Mouse (Mus musculus): ENCODE data around the gene Nek1. TPM values are rescaled to one million over a fixed set of nuclear protein-coding genes. Genes with fewer than 3 reads are reported as not detected.
"Not testable (repeated sequence)": the region's sequence is repeated elsewhere in the genome, so short reads cannot be mapped to it uniquely, and the experiment has no call there.

Nek1 gene
- polyA plus RNA-seq, 1 experiment from 2014 or later, result 26.0 TPM

- Histone ChIP-seq H3K4me1 (replicated peaks) (no peaks in the 10 kb centered on the region), H3K9ac (no peak overlapping the region), H3K4me3 (no peak overlapping the region), H3K27ac (replicated peaks) (no peak overlapping the region), H3K9me3 (no peaks in the 10 kb centered on the region), H3K36me3 (no peaks in the 10 kb centered on the region), H3K4me2 (no peak overlapping the region), H3K27me3 (no peaks in the 10 kb centered on the region)
- WGBS, result 61% methylated on average over 3 of the region's 3 CpGs
- no peak for ATAC-seq (ENCODE audit: low FRiP score, low read depth)
Measured at GRCm38 (mm10) chr8:60965741-60966140, 27.3 kb upstream of the Nek1 start.

GRCm38 (mm10) chr8:60969091-60969490 is 23.9 kb upstream of the Nek1 start:
- no peak for ATAC-seq (ENCODE audit: low FRiP score, low read depth)
- no peaks in the 10 kb centered on the region for H3K36me3 ChIP-seq

GRCm38 (mm10) chr8:60971808-60972207 is 21.2 kb upstream of the Nek1 start:
- Histone ChIP-seq H3K4me1 (replicated peaks) (0 out of 2 replicates have a peak, but pooled peaks cover 3% of the 10 kb centered on the region), H3K27ac (replicated peaks) (no peak overlapping the region), H3K4me2 (no peak overlapping the region), H3K9ac (no peak overlapping the region), H3K9me3 (no peaks in the 10 kb centered on the region), H3K36me3 (no peaks in the 10 kb centered on the region), H3K27me3 (no peaks in the 10 kb centered on the region), H3K4me3 (no peak overlapping the region)
- ATAC-seq (ENCODE audit: low FRiP score, low read depth), result no peak
- WGBS, result 70% methylated on average over 4 of the region's 4 CpGs

More at GRCm38 (mm10) chr8:60969091-60969490, 23.9 kb upstream of the Nek1 start:
- Histone ChIP-seq H3K4me3 (no peak overlapping the region), H3K9me3 (no peaks in the 10 kb centered on the region), H3K9ac (no peak overlapping the region), H3K4me1 (replicated peaks) (0 out of 2 replicates have a peak, but pooled peaks cover 3% of the 10 kb centered on the region), H3K4me2 (no peak overlapping the region), H3K27ac (replicated peaks) (no peak overlapping the region), H3K27me3 (no peaks in the 10 kb centered on the region)
- WGBS, result 55% methylated on average over 2 of the region's 2 CpGs

GRCm38 (mm10) chr8:60973448-60973847 is 19.5 kb upstream of the Nek1 start:
- no peak overlapping the region for H3K27ac ChIP-seq (replicated peaks)
- ATAC-seq (ENCODE audit: low FRiP score, low read depth), result no peak
- 0 out of 2 replicates have a peak, but pooled peaks cover 3% of the 10 kb centered on the region for H3K4me1 ChIP-seq (replicated peaks)
- no peaks in the 10 kb centered on the region for H3K36me3 ChIP-seq
- no peaks in the 10 kb centered on the region for H3K27me3 ChIP-seq
- H3K4me2 ChIP-seq, result no peak overlapping the region
- H3K9ac ChIP-seq, result no peak overlapping the region
- no peaks in the 10 kb centered on the region for H3K9me3 ChIP-seq
- no peak overlapping the region for H3K4me3 ChIP-seq
- 84% methylated on average over 2 of the region's 2 CpGs for WGBS

GRCm38 (mm10) chr8:60974837-60975236 is 18.2 kb upstream of the Nek1 start:
- Histone ChIP-seq H3K4me1 (replicated peaks) (0 out of 2 replicates have a peak, but pooled peaks cover 3% of the 10 kb centered on the region), H3K27ac (replicated peaks) (no peak overlapping the region), H3K4me3 (no peak overlapping the region), H3K9ac (no peak overlapping the region), H3K27me3 (no peaks in the 10 kb centered on the region), H3K9me3 (no peaks in the 10 kb centered on the region), H3K36me3 (no peaks in the 10 kb centered on the region), H3K4me2 (no peak overlapping the region)
- no peak for ATAC-seq (ENCODE audit: low FRiP score, low read depth)
- WGBS, result 91% methylated on average over 2 of the region's 2 CpGs

- Histone ChIP-seq H3K27me3 (no peaks in the 10 kb centered on the region), H3K36me3 (no peaks in the 10 kb centered on the region), H3K4me2 (no peak overlapping the region), H3K27ac (replicated peaks) (no peak overlapping the region), H3K9me3 (no peaks in the 10 kb centered on the region), H3K4me1 (replicated peaks) (peaks cover 16% of the 10 kb centered on the region), H3K4me3 (no peak overlapping the region), H3K9ac (no peak overlapping the region)
- ATAC-seq (ENCODE audit: low FRiP score, low read depth), result no peak
- 83% methylated on average over 9 of the region's 9 CpGs for WGBS
Measured at GRCm38 (mm10) chr8:60976818-60977217, 16.2 kb upstream of the Nek1 start.

- Histone ChIP-seq H3K27ac (replicated peaks) (no peak overlapping the region), H3K9me3 (no peaks in the 10 kb centered on the region), H3K4me2 (no peak overlapping the region), H3K4me3 (no peak overlapping the region), H3K9ac (no peak overlapping the region), H3K4me1 (replicated peaks) (peaks cover 21% of the 10 kb centered on the region), H3K27me3 (no peaks in the 10 kb centered on the region), H3K36me3 (no peaks in the 10 kb centered on the region)
- no peak for ATAC-seq (ENCODE audit: low FRiP score, low read depth)
- WGBS, result 84% methylated on average over 5 of the region's 5 CpGs
Measured at GRCm38 (mm10) chr8:60978496-60978895, 14.5 kb upstream of the Nek1 start.

- H3K4me1 ChIP-seq (replicated peaks), result peaks cover 21% of the 10 kb centered on the region
- no peak overlapping the region for H3K9ac ChIP-seq
- no peak for ATAC-seq (ENCODE audit: low FRiP score, low read depth)
- no peaks in the 10 kb centered on the region for H3K27me3 ChIP-seq
- 44% methylated on average over 1 of the region's 1 CpGs for WGBS
- H3K4me3 ChIP-seq, result peak overlapping the region; percentile 96; the same call in 1 of the 2 replicates
- no peak overlapping the region for H3K27ac ChIP-seq (replicated peaks)
- H3K36me3 ChIP-seq, result no peaks in the 10 kb centered on the region
- H3K4me2 ChIP-seq, result peak overlapping the region; percentile 93
- H3K9me3 ChIP-seq, result no peaks in the 10 kb centered on the region
Measured at GRCm38 (mm10) chr8:60981388-60981787, 11.6 kb upstream of the Nek1 start.

GRCm38 (mm10) chr8:60982701-60983687 is 10.0 kb upstream of the Nek1 start, which contains the start of gene Clcn3:
Clcn3 (minus strand) TSS chr8:60983300.
- Histone ChIP-seq H3K27ac (replicated peaks) (peak within 1 kb of the TSS; percentile 91), H3K4me1 (replicated peaks) (peaks cover 21% of the 10 kb centered on the region), H3K4me2 (peak within 1 kb of the TSS; percentile 93), H3K9ac (peak within 1 kb of the TSS; percentile 92), H3K9me3 (no peaks in the 10 kb centered on the region), H3K27me3 (no peaks in the 10 kb centered on the region), H3K4me3 (peak within 1 kb of the TSS; percentile 96), H3K36me3 (no peaks in the 10 kb centered on the region)
- peak; percentile 100 for ATAC-seq (ENCODE audit: low FRiP score, low read depth)
- WGBS, result under 1% methylated on average over 101 of the region's 101 CpGs

- Histone ChIP-seq H3K27ac (replicated peaks) (peak overlapping the region; percentile 91), H3K4me2 (peak overlapping the region; percentile 93), H3K4me1 (replicated peaks) (peaks cover 21% of the 10 kb centered on the region), H3K27me3 (no peaks in the 10 kb centered on the region), H3K4me3 (peak overlapping the region; percentile 96), H3K9ac (peak overlapping the region; percentile 92), H3K9me3 (no peaks in the 10 kb centered on the region), H3K36me3 (no peaks in the 10 kb centered on the region)
- no peak; the same call in 1 of the 2 replicates for ATAC-seq (ENCODE audit: low FRiP score, low read depth)
- 4% methylated on average over 9 of the region's 9 CpGs for WGBS
Measured at GRCm38 (mm10) chr8:60983688-60984079, 9.3 kb upstream of the Nek1 start.

GRCm38 (mm10) chr8:60984260-60985010 is 8.6 kb upstream of the Nek1 start:
- not testable (repeated sequence) for H3K27ac ChIP-seq (replicated peaks); H3K9ac ChIP-seq; ATAC-seq (ENCODE audit: low FRiP score, low read depth); H3K27me3 ChIP-seq; H3K36me3 ChIP-seq; H3K9me3 ChIP-seq; H3K4me3 ChIP-seq
- 92% methylated on average over 17 of the region's 17 CpGs for WGBS
- H3K4me1 ChIP-seq (replicated peaks), result peaks cover 21% of the 10 kb centered on the region
- H3K4me2 ChIP-seq, result peak overlapping the region; percentile 93; the same call in 1 of the 2 replicates

GRCm38 (mm10) chr8:60992561-60992909 is 460 bp upstream of the Nek1 start:
- H3K36me3 ChIP-seq, result no peaks in the 10 kb centered on the region
- no peaks in the 10 kb centered on the region for H3K27me3 ChIP-seq
- H3K27ac ChIP-seq (replicated peaks), result peak overlapping the region; percentile 92
- peak overlapping the region; percentile 96 for H3K4me3 ChIP-seq
- H3K4me2 ChIP-seq, result peak overlapping the region; percentile 90
- H3K9me3 ChIP-seq, result no peaks in the 10 kb centered on the region
- ATAC-seq (ENCODE audit: low FRiP score, low read depth), result no peak
- peak overlapping the region; percentile 69 for H3K9ac ChIP-seq
- 2% methylated on average over 16 of the region's 16 CpGs for WGBS
- peaks cover 22% of the 10 kb centered on the region for H3K4me1 ChIP-seq (replicated peaks)

Data from hindbrain, embryonic 15.5 days (tissue).